Mouse (Mus musculus) embryo, embryonic 11.5 days (tissue): ENCODE measurements around the gene Wdr54.

Source experiments
- DNase-seq: peaks from one replicate; pipeline ENCODE4 v3.0.0-alpha.2; 2012; ENCODE audit warnings: low read depth, low spot score

Wdr54 gene

DNA sequence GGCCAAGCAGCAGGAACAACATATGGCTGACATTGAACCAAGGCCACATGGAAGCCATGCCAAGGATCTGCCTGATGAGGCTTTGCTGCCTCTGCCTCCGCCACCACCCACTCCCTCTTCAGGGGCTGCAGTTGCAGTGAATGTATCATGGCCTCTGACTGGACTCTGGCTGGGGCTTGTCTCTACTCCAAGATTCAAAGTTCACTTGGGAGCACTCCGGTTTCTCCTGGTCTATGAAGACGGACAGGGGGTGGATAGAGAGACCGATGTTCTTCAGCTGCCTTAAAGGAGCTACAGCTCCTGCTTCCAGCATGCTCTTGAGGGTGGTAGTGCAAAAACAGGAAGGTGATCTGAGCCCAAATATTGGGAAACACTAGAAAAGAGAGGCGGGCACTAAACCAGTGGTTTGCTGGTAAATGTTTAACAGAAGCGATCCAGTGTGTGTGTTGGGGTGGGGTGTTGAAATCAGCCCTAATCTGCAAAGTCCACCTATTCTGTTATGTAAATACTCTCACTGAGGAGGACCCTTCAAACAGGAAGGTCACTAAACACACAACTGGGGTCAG lies 24.6 kb downstream of the Wdr54 start:
- no peak for DNase-seq

DNA sequence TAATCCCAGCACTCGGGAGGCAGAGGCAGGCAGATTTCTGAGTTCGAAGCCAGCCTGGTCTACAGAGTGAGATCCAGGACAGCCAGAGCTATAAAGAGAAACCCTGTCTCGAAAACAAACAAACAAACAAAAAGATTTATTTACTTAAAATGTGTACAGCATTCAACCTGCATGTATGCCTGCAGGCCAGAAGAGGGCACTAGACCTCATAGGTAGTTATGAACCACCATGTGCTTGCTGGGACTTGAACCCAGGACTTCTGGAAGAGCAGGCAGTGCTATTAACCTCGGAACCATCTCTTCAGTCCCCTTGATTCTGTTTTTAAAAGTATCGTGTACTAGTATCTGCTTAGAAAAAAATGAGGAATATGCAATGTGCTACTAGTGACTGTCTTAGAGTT lies 28.8 kb downstream of the Wdr54 start:
- no peak for DNase-seq

DNA sequence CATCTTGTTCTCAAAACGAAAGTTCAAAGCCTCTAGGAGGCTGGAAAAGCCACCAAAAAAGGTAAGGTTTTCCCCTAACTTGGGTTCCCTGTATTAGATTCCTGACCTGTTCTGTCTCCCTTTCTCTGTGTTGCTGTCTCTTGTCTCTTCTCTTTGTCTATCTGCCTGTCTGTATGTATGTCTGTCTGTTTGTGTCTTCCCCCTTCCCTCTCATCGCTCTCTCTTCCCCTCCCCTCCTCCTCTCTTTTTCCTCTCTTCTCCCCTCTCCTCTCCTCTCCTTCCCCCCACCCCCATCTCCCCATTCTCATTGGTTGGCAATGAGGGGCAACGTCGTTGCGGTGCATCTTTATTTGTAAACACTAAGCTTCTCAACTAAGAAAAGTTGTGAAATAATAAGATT lies 30.9 kb downstream of the Wdr54 start, which contains the start of gene Ino80b:
Gene Ino80b, minus strand, starts transcription at position 101 of the 400 bp plus-strand sequence.
- no peak for DNase-seq

DNA sequence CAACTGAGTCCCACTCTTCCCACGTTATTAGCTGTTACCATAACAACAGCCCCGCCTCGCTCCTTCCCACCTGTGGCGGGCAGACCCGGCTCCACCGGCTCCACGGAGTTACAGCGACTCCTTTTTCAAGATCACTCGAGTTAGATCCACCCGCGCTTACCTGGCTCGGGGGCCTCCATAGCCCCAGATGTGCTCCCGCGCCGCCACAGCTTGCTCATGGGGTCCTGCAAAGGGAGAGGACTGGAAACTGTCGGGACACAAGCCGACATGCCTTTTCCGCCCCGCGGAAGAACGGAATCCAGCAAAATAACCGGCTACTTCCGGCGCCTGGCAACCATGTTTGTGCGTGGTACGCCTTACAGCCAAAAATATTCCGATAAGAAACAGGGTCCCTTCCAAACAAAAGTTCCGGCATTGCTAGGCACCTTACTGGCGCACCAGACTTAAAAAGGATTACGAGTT lies 31.3 kb downstream of the Wdr54 start:
- DNase-seq: peak; percentile 87

DNA sequence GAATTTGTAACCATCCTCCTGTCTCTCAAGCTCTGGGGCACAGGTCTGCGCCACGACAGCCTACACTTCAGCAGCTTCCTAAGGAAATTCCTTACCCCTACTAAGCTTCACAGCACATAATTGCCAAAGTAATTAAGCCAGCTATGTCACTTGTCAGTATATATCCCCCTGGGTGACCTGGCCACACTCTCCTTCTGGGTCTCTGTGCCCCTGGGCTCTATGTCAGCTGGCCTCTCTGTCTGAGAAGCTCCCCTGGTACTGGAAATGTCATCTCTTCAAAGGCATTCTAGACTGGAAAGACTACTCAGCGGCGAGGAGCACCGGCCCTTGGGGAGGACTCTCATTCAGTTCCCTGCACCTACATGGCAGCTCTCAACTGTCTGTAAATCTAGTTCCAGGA lies 33.2 kb downstream of the Wdr54 start:
- DNase-seq: no peak

DNA sequence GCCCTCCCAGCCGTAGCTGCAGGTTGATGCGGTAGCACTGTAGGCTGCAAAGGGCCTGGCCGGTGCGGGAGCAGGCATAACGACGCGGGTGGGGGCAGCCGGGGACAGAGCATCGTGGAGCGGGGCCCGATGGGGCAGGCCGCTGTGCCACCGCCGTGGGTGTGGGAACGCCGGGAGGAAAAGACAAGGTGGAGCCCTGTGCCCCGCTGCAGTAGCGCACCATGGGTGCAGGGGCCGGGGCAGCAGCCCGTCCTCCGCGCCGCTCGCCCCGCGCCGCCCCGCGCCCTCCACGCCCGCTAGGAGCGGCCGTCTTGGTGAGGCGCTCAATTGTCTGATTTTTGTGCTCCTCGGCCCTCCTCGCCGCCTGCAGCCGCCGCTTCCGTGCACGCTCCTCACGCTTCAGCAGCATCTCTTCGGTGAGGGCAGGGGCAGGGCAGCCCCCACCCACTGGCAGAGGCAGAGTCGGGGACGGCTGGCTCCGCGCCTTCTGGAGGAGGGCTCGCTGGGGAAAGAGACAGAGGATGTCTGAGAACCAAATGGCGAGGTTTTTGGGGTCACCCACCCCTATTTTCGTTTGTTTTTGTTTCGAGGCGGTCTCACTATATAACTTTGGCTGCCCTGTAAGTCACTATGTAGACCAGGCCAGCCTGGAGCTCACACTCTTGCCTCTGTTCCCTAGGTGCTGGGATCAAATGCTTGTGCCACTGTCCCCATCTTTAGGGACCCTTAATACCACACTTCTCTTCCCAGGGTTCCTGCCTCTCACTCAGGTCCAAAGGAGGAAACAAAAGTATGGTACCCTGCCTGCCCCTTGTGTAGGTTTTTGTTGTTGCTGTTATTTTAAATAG lies 34.1 kb downstream of the Wdr54 start:
- no peak for DNase-seq

DNA sequence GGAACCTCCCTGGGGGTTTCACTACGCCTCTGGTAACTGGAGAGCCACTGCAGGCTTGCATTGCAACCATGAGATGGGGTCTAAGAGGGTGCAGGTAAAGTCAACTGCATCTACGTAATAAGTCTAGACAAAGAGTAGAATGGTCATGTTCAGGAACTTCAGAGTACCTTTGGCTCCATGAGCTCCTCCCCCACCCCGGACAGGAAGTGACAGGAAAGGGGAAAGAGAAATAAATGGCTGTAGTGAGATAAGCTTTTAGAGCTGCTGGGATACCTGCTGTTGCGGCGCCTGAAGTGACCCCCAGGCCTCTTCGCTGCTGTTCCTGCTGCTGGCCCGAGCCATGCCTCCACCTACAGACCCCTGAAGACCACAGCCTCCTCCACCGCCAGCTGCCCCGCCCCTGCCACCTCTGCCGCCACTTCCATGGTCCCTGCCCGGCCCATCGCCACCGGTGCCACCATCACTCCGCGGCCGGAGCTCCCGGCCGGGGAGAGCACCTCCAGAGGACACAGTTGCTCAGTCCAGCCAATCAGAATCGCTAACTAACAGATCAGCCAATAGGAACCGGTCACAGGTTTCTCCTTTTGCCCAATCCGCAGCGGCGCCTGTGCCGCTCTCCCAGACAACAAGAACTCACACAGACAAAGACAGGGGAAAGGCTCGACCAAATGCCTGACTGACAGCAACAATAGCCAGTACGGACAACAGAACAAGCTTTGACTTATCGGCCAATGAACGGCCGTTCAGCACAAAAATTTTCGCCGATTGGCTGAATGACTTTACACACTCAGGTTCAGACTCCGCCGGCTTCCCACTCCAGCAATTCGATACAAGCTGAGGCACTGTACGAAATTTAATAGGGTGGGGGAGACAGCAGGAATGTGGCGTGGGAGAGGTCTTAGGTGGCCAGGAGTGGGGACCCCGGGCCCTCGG lies 35.0 kb downstream of the Wdr54 start, which contains the start of gene Wbp1:
Gene Wbp1, minus strand, starts transcription at position 630 of the 933 bp plus-strand sequence.
- DNase-seq: peak; percentile 97

DNA sequence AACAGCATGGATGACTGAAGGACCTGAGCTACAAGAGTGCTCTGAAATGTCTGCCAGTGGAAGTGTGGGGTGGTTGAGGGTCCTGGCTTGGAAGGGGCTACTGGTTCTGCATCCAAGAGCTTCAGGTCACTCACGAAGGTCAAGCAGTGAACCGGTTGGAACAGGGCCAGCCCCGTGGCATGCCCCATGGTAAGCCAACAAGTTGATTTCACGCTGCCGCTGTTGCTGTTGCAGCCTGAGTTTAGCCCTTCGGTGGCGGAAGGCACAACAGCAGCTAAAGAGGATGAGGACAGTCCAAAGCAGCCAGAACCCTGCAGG lies 36.5 kb downstream of the Wdr54 start:
- no peak for DNase-seq

DNA sequence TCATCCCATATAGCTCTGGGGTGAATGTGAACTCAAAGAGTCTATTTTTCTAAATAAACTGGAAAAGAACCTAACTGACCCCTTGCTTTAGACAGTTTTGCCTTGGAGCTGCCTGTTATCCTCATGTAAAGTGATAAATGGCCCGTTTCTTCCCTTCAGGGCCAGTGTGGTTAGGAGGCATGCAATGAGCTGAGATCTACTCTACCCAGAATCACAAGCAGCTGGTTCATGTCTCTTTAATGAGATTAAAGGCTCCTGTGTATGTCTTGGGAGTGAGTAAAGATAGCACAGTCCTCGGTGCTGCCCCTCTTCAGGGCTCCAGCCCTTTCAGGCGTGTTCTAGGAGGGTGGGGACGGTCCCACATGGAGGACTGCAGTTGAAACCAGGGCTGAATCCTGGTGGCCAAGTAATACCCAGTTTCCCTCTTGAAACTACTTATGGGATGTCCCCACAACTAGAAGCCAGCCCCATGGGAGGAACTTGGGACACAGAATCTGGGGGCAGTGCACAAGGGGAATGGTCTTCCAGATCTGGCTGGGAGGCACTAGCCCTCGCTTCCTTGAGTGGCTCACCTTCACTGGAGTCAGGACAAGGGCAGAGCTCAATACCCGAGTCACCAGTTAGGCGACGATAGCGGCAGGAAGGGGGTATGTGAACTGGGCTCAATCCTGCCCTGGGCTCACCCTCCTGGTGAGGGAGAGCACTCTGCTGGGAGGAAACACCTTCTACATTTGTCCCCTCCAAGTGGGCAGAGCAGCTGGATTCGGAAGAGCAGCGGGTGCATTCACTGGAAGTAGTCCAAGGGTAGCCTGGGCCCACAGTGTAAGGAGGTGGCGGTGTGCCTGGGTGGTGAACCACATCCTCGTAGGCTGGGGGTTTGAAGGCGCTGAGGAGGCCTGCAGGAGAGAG lies 37.1 kb downstream of the Wdr54 start:
- DNase-seq: no peak

DNA sequence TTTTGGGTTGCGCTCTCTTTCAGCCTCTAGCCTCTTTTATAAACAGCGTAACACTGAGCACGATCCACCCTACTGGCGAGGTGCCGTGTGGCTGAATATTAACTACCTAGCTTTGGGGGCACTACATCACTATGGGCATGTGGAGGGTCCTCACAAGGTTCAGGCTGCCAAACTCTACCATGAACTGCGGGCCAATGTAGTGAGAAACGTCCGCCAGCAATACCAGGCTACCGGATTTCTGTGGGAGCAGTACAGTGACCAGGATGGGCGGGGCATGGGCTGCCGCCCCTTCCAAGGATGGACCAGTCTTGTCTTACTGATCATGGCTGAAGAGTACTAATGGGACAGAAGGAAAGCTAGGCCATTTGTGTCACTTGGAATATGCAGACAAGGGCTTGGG lies 37.8 kb downstream of the Wdr54 start:
- no peak for DNase-seq

DNA sequence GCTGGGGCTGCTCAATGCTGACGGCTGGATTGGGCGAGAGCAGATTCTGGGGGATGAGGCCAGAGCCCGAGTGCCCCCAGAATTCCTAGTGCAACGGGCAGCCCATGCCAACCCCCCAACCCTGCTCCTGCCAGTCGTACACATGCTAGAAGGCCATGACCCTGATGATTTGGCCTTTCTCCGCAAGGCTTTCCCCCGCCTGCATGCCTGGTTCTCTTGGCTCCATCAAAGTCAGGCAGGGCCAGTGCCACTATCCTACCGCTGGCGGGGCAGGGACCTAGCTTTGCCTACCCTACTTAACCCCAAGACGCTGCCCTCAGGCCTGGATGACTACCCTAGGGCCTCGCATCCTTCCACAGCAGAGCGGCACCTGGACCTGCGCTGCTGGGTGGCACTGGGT lies 38.6 kb downstream of the Wdr54 start:
- DNase-seq: no peak

DNA sequence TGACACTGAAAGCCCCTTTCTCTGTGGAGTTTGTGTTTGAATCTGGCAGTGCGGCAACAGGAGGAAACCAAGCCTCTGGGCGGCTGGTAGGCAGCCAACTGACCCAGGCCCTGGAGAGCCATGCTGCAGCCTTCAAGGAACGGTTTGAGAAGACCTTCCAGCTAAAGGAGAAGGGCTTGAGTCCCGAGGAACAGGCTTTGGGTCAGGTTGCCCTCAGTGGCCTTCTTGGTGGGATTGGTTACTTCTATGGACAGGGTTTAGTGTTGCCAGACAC lies 39.1 kb downstream of the Wdr54 start:
- no peak for DNase-seq

DNA sequence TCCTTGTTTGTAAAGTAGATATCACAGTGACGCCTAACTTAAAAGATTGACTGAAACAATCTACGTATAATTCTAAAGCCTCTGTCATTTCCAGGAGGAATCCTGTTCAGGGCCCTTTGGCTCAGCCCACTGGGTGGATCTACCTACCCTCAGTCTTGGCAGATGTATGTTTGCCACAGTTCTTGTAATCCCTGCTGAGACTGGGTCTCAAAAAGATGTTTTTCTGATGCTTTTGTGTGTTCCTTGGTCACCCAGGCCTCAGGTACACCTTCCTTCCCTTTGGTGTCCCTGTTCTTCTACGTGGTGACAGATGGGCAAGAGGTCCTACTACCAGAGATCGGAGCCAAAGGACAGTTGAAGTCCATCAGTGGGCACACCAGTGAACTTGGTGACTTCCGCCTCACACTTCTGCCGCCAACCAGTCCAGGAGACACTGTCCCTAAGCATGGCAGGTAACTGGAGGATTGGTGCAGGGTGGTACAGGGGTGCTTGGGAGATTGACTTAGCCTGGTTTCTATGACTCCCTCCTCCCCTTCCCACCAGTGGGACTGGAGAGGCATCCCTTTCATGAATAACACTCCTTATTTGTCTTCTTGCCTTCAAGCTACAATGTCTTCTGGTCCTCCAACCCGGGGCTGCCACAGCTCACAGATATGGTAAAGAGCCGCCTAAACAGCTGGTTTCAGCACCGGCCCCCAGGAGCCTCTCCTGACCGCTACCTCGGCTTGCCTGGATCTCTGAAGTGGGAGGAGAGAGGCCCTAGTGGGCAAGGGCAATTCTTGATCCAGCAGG lies 39.6 kb downstream of the Wdr54 start:
- DNase-seq: no peak

DNA sequence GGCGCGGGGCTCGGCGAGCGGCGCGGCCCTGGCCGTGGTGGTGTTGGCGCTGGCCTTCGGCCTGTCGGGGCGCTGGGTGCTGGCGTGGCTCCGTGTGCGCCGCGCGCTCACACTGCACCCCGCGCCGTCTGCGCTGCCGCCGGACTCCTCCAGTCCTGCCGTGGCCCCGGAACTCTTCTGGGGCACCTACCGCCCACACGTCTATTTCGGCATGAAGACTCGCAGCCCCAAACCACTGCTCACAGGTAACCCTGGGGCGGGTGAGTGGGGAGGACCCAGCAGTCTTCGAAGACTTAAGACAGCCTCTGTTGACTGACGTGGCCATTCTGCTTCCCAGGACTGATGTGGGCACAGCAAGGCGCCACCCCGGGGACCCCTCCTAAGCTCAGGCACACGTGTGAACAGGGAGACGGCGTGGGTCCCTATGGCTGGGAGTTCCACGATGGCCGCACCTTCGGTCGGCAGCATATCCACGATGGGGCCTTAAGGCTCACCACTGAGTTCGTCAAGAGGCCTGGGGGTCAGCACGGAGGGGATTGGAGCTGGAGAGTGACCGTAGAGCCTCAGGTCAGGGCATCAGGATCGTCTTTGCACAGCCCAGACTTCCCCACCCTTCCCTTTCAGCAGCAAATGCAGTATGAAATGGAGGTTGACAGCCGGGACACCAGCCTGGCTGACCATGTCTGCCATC lies 40.4 kb downstream of the Wdr54 start:
- no peak for DNase-seq

DNA sequence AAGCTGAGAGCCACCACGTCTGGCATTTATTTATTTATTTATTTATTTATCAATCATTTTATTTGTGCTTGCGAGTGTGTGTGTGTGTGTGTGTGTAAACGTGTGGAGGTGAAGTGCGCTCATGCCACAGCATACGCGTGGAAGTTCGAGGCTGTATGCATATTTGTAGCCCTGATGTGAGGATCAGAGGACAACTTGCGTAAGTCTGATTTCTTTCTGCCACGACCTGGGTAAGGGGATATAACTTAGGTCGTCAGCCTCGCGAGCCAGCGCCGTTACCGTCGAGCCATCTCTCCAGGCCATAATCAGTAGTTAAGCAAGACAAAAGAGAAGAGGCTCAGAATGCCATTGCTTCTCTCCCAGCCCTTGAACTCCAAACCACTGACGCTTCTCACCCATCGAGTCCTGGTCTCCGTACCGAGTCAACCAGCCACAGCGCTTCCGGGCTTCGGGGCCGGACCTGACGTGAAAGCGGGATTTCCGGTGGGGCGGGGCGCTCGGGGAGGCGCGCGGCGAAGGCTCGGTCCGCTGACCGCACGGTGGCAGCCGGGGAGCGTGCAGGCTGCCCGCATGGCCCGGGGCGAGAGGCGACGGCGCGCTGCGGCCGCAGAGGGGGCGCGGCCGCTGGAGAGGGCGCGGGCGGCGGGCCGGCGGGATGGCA lies 41.1 kb downstream of the Wdr54 start, which contains the start of gene Mogs:
Gene Mogs, plus strand, starts transcription at position 486 of the 661 bp plus-strand sequence.
- peak; percentile 86 for DNase-seq

DNA sequence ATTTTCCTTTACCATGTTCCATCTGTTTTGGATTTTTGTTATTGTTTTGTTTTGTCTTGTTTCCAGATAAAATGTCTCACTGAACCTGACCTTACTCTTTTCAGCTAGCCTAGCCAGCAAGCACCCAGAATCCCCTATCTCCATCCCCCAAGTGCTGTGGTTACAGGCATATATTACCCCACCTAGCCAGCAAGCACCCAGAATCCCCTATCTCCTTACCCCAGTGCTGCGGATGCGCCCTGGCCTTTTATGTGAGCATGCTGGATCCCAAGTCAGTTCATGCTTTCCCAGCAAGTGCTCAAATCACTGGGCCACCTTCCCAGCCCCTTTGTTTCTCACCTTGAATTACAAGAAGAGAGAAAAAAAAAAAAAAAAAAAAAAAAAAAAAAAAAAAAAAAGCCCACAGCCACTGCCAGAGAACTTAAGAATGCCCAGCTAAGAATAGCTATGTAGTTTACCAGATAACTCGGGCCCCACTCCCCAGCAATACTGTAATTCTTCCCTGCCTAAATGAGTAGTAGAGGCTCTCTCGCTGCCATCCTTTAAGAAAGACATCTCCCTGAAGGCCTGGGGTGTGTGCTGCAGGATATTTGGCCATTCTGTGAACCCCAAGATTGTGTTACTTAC lies 44.6 kb downstream of the Wdr54 start:
- no peak for DNase-seq

DNA sequence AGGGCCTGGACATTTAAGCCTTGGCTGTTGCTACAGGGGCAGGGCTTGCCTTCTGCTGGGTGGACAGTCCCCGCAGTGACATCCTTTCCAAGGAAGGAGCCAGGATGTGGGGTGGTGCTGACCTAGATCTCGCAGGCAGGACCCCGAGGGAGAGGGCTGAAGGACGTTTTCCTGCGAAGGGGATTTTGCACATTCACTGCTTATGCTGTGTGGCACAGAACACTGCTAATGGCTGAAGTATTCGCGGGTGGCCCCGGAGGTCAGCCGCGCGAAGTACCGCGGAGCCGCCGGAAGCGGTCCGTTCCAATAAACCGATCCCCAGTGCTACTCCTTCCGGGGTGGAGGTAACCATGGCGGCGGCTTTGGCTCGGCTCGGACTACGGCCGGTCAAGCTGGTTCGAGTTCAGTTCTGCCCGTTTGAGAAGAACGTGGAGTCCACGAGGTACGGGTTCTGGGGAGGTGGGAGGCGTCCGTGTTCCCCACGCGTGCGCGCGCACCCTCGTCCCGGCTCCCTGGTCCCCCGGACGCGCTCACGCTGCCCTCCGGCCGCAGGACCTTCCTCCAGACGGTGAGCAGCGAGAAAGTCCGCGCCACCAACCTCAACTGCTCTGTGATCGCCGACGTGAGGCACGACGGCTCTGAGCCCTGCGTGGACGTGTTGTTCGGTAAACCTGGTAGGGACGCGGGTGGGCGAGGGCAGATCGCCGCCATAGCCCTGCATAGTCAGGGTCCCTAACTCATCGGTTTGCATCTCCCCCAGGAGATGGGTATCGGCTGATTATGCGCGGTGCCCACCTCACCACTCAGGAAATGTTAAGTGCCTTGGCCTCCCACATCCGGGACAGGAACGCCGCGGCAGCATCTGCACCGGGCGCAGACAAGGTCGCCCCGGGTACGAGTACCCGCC lies 47.2 kb downstream of the Wdr54 start, which contains the start of gene Mrpl53:
Gene Mrpl53, plus strand, starts transcription at position 279 of the 907 bp plus-strand sequence.
- DNase-seq: no peak
